26 mouse cellular contexts compared by ENCODE assay signal in the genomic region with DNA sequence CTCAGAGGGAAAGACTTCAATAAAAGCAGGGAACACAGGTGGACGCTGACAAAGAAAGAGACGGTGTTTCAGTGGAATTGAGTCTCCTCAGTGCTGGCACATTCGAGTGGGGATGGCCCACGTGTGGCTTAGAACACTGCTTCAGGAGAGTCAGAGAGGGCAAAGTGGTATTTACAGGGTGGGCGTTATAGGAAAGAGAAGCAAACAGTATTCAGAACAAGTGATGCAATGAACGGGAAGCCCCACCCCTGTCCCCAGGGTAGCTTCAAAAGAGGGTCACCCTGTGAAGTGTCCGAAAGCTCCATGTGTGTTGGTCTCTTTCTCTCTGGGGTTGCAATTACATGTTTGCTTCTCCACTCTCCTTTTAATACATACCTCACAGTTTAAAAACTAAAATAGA. TPM values are rescaled to one million over a fixed set of nuclear protein-coding genes. Genes with fewer than 3 reads are reported as not detected.
DNase-seq lines count a peak whose midpoint lies in the region; ATAC-seq and TF ChIP-seq lines count a peak whose summit lies in the region.
"Had no signal": no experiment of that assay in that cellular context is flagged by ENCODE, and none has a peak within 500 bp of the region (broad histone marks: within the 10 kb centered on the region; RNA-seq: fewer than 3 reads in every experiment).

No protein-coding gene starts in this region.

- ATAC-seq in liver, embryonic 12.5 days: peak; percentile 73
- peak; percentile 45 for ATAC-seq in liver, embryonic 14.5 days (ENCODE audit: insufficient read depth)
- peak; percentile 80 for ATAC-seq in liver, embryonic 16.5 days (ENCODE audit: low read depth)
- ATAC-seq: activated CD4-positive, CD25-positive, alpha-beta regulatory T cell, adult 4 months; CD4-positive, CD25-positive, alpha-beta regulatory T cell, adult 4 months; forebrain, embryonic 13.5 days; Patski had no signal

- TF ChIP-seq EP300 in liver, embryonic 14.5 days (IDR thresholded peaks at IDR 0.05; ENCODE audit: low read depth): no peak

- H3K4me1 ChIP-seq in liver, embryonic 12.5 days: no peaks in the 10 kb centered on the region; the same call in 1 of the 2 replicates
- peaks cover 0 to 5% of the 10 kb centered on the region in 2 experiments; a peak in 1 of 4 replicates for H3K4me1 ChIP-seq in liver, embryonic 14.5 days (replicated peaks; ENCODE audit: control insufficient read depth in 2 of 2, insufficient read depth in 2 of 2, low read length in 1 of 2)
- peaks cover 7% of the 10 kb centered on the region for H3K4me1 ChIP-seq in liver, embryonic 16.5 days (ENCODE audit: control insufficient read depth, low read depth, low read length)
- H3K4me1 ChIP-seq: embryonic facial prominence, embryonic 10.5 days; embryonic facial prominence, embryonic 12.5 days; forebrain, embryonic 13.5 days had no signal

- H3K27me3 ChIP-seq in liver, embryonic 12.5 days (replicated peaks): no peaks in the 10 kb centered on the region
- H3K27me3 ChIP-seq in liver, embryonic 14.5 days (ENCODE audit: control insufficient read depth, insufficient read depth, low read length): no peaks in the 10 kb centered on the region
- H3K27me3 ChIP-seq in liver, embryonic 16.5 days (ENCODE audit: control insufficient read depth, insufficient read depth, low read depth, low read length): no peaks in the 10 kb centered on the region
- H3K27me3 ChIP-seq: CH12.LX; embryonic facial prominence, embryonic 12.5 days; forebrain, embryonic 13.5 days; Patski had no signal

- TF ChIP-seq CTCF in liver, embryonic 14.5 days (IDR thresholded peaks at IDR 0.05; ENCODE audit: low read depth): no peak

- H3K27ac ChIP-seq in liver, embryonic 12.5 days: no peak overlapping the region
- H3K27ac ChIP-seq in liver, embryonic 14.5 days: no peak overlapping the region
- 0 out of 2 replicates have a peak overlapping the region, but pooled peaks have one; percentile 4 for H3K27ac ChIP-seq in liver, embryonic 16.5 days (ENCODE audit: low read length)
- H3K27ac ChIP-seq: embryonic facial prominence, embryonic 10.5 days; embryonic facial prominence, embryonic 12.5 days; forebrain, embryonic 13.5 days had no signal

- no peaks in the 10 kb centered on the region for H3K9me3 ChIP-seq in liver, embryonic 12.5 days (replicated peaks)
- no peaks in the 10 kb centered on the region for H3K9me3 ChIP-seq in liver, embryonic 14.5 days (ENCODE audit: control insufficient read depth, low read length)
- H3K9me3 ChIP-seq in liver, embryonic 16.5 days (replicated peaks; ENCODE audit: control insufficient read depth, low read length): no peaks in the 10 kb centered on the region
- H3K9me3 ChIP-seq: embryonic facial prominence, embryonic 10.5 days; embryonic facial prominence, embryonic 12.5 days; forebrain, embryonic 13.5 days; G1E had no signal

- no peak overlapping the region for H3K4me3 ChIP-seq in liver, embryonic 12.5 days
- no peak overlapping the region for H3K4me3 ChIP-seq in liver, embryonic 14.5 days (ENCODE audit: insufficient read depth in 1 of 2, low read depth in 2 of 2, low read length in 2 of 2)
- H3K4me3 ChIP-seq in liver, embryonic 16.5 days (ENCODE audit: low read depth, low read length): no peak overlapping the region
- H3K4me3 ChIP-seq: embryonic facial prominence, embryonic 10.5 days; embryonic facial prominence, embryonic 12.5 days; forebrain, embryonic 13.5 days had no signal

- WGBS in liver, embryonic 12.5 days (ENCODE audit: insufficient replicate concordance): 81% methylated on average over 7 of the region's 7 CpGs
- 71% methylated on average over 7 of the region's 7 CpGs for WGBS in liver, embryonic 14.5 days (ENCODE audit: insufficient replicate concordance)
- WGBS in liver, embryonic 16.5 days (ENCODE audit: insufficient replicate concordance): 63% methylated on average over 7 of the region's 7 CpGs

- peak; percentile 76 for DNase-seq in heart, adult 11 months
- no peak for DNase-seq in heart, postnatal 25 days (ENCODE audit: low spot score)
- no peak for DNase-seq in liver, embryonic 14.5 days (ENCODE audit: low read depth in 3 of 3, low spot score in 3 of 3)
- no peak for DNase-seq in kidney, adult 11 months
- no peak for DNase-seq in left cerebral cortex, postnatal 25 days (ENCODE audit: low spot score in 2 of 2)
- no peak for DNase-seq in right cerebral cortex, adult 18-20 months
- DNase-seq: adrenal gland, adult 8-10 months; adrenal gland, postnatal 14 days; adrenal gland, postnatal 36 days; B cell, adult 2 months; cerebellum, adult 11-12 months; cerebellum, adult 2 months; cerebellum, adult 9-10 months; cerebellum, postnatal 10 days; cerebellum, postnatal 25 days had no signal

- intact Hi-C loops in heart, postnatal 25 days (cut with DNase I): loop anchor here (2.0 kb wide), 1 partner anchor 175 kb away; no protein-coding TSS in a partner anchor
- intact Hi-C loops in left cerebral cortex, postnatal 25 days (cut with DNase I): no loop called here

- peaks cover 69% of the 10 kb centered on the region for H3K36me3 ChIP-seq in liver, embryonic 12.5 days
- peaks cover 18% of the 10 kb centered on the region for H3K36me3 ChIP-seq in liver, embryonic 14.5 days (replicated peaks; ENCODE audit: control insufficient read depth, insufficient read depth, low read depth)
- H3K36me3 ChIP-seq in liver, embryonic 16.5 days (ENCODE audit: control insufficient read depth, insufficient read depth): peaks cover 19% of the 10 kb centered on the region

- H3K9ac ChIP-seq in liver, embryonic 12.5 days: no peak overlapping the region
- no peak overlapping the region for H3K9ac ChIP-seq in liver, embryonic 14.5 days (replicated peaks)
- no peak overlapping the region for H3K9ac ChIP-seq in liver, embryonic 16.5 days (ENCODE audit: low read depth, low read length)
- H3K9ac ChIP-seq: embryonic facial prominence, embryonic 12.5 days; forebrain, embryonic 13.5 days had no signal

- H3K4me2 ChIP-seq in liver, embryonic 12.5 days: no peak overlapping the region
- H3K4me2 ChIP-seq in liver, embryonic 14.5 days (ENCODE audit: low read depth): no peak overlapping the region
- H3K4me2 ChIP-seq in liver, embryonic 16.5 days (ENCODE audit: low read depth, low read length): no peak overlapping the region; the same call in 1 of the 2 replicates
- H3K4me2 ChIP-seq: embryonic facial prominence, embryonic 12.5 days; forebrain, embryonic 13.5 days had no signal

RNA-seq across cellular contexts. Expression of a gene that starts 17.4 kb away (rescaled TPM):
- total RNA-seq in heart, postnatal 25 days (2021): 1 to 10 TPM; 8.9 to 9.3 TPM
- polyA plus RNA-seq in liver, embryonic 12.5 days (2016; fragmentation: Nextera tagmentation; extraction: Ambion mirVana): 6.3 and 7.2 TPM in 2 replicates
- 2.7 and 3.3 TPM in 2 replicates for polyA plus RNA-seq in liver, embryonic 14.5 days (2012; rRNA removed)
- 4.5 and 5.3 TPM in 2 replicates for polyA plus RNA-seq in liver, embryonic 14.5 days (2014; fragmentation: Nextera tagmentation; extraction: Ambion mirVana)
- polyA plus RNA-seq in liver, embryonic 16.5 days (2015; fragmentation: Nextera tagmentation; extraction: Ambion mirVana): 3.6 and 4.0 TPM in 2 replicates
- 10 to 100 TPM in 1 of 2 experiments, 1 to 10 TPM in 1; 9.9 to 11.7 TPM for total RNA-seq in left cerebral cortex, postnatal 25 days (2021)

RNA-seq across cellular contexts. Expression of a gene that starts 46.3 kb away (rescaled TPM):
- total RNA-seq in heart, postnatal 25 days (2021): 10 to 100 TPM; 80.0 to 90.7 TPM
- 21.8 and 22.2 TPM in 2 replicates for polyA plus RNA-seq in liver, embryonic 12.5 days (2016; fragmentation: Nextera tagmentation; extraction: Ambion mirVana)
- polyA plus RNA-seq in liver, embryonic 14.5 days (2012; rRNA removed): 4.1 and 4.8 TPM in 2 replicates
- polyA plus RNA-seq in liver, embryonic 14.5 days (2014; fragmentation: Nextera tagmentation; extraction: Ambion mirVana): 20.0 and 21.3 TPM in 2 replicates
- 12.6 and 13.3 TPM in 2 replicates for polyA plus RNA-seq in liver, embryonic 16.5 days (2015; fragmentation: Nextera tagmentation; extraction: Ambion mirVana)
- 10 to 100 TPM; 24.7 to 28.3 TPM for total RNA-seq in left cerebral cortex, postnatal 25 days (2021)

RNA-seq across cellular contexts. Expression of a gene that starts 46.3 kb away (rescaled TPM):
- total RNA-seq in heart, postnatal 25 days (2021): not detected
- polyA plus RNA-seq in liver, embryonic 12.5 days (2016; fragmentation: Nextera tagmentation; extraction: Ambion mirVana): 0.04 TPM in 2 replicates
- polyA plus RNA-seq in liver, embryonic 14.5 days (2012; rRNA removed): 0.17 and 0.19 TPM in 2 replicates
- polyA plus RNA-seq in liver, embryonic 14.5 days (2014; fragmentation: Nextera tagmentation; extraction: Ambion mirVana): 0.20 and 0.32 TPM in 2 replicates
- polyA plus RNA-seq in liver, embryonic 16.5 days (2015; fragmentation: Nextera tagmentation; extraction: Ambion mirVana): 0.72 and 0.84 TPM in 2 replicates
- total RNA-seq in left cerebral cortex, postnatal 25 days (2021): under 1 TPM; 0.18 to 0.37 TPM
- total RNA-seq: adrenal gland, adult 18-20 months; adrenal gland, postnatal 36 days; CH12.LX had no signal
- polyA plus RNA-seq: activated CD4-positive, CD25-positive, alpha-beta regulatory T cell, adult 4 months; CD4-positive, CD25-positive, alpha-beta regulatory T cell, adult 4 months; Patski had no signal
